Mouse (Mus musculus) mature B cell (primary cell): Measurements from ENCODE around the gene Tac2.

Experiments used
- in situ Hi-C: fragments of 300-500 bp; cut with MboI; formaldehyde crosslinking; loops from 2 replicates; pipeline ENCODE4 v1.14.3; 2019

The Tac2 gene

DNA sequence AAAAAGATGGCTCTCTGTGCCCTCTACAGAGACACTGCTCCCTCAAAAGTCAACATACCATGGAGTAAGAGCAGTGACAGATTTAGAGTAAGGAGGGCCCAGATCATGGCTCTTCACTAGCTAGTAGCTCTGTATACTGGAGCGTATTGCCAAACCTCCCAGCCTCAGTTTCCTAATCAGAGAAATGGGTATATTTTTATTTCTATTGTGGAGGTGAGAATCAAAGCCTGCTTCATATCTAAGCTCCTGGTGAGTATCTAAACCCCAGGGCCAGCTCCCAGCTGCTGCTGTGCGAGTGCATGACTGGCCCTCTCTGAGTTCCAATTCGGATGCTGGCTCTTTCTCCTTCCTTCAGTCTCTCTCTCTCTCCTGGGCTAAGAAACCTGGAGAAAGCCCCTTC, at the start of gene Tac2:
Gene Tac2, plus strand, starts transcription at position 301 of the 400 bp plus-strand sequence.
- in situ Hi-C loops = no loop called here

DNA sequence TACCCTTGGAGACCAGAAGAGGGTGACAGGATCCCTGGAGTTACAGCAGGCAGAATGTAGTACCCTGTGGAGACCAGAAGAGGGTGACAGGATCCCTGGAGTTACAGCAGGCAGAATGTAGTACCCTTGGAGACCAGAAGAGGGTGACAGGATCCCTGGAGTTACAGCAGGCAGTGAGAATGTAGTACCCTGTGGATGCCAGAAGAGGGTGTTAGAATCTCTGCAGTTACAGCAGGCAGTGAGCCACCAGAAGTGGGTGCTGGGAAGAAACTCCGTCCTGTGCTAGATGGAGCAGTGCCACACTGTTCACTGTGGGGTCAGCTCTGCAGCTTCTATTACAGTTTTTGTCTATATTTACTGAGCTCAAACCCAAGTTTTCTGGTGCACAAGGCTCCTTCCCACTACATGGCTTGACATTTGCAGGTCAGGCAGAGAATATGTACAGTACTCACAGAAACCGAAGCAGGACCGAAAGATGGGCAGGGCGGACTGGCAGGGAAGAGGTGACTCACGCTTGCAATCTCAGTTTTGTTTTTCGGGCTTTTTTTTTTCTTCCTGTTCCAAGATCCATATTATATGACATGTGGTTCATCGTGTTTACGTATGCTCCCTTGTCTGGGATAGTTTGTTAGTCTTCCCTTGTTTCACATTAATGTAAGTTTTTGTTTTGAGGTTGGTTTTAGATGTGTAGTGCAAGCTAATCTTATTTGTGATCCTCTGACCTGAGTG, 49.3 kb upstream of the Tac2 start:
- in situ Hi-C loops = loop anchor here (5.0 kb wide), 1 partner anchor 33 kb away; the partner anchor contains the start of gene Stat6

DNA sequence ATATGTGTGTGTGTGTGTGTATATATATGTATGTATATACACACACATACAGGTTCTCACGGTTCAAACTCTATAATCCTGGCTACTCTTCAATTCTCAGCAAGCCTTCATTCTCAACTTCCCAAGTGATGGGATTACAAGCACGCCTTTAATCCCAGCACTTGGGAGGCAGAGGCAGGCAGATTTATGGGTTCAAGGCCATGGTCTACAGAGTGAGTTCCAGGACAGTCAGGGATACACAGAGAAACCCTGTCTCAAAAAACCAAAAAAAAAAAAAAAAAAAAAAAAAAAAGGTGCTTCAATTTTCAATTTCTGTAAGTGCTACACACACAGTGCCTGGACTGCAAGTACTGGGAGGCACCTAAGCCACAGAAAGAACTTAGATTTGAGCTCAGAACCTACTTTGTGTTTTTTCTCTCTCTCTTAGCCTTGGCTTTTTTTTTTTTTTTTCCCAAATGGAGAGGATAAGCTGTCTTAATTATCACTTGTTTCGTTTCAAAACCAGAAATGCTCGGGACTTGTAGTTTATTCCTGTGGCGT, 48.3 kb upstream of the Tac2 start:
- in situ Hi-C loops = loop anchor here (5.0 kb wide), 1 partner anchor 34 kb away; the partner anchor contains the start of gene Stat6

DNA sequence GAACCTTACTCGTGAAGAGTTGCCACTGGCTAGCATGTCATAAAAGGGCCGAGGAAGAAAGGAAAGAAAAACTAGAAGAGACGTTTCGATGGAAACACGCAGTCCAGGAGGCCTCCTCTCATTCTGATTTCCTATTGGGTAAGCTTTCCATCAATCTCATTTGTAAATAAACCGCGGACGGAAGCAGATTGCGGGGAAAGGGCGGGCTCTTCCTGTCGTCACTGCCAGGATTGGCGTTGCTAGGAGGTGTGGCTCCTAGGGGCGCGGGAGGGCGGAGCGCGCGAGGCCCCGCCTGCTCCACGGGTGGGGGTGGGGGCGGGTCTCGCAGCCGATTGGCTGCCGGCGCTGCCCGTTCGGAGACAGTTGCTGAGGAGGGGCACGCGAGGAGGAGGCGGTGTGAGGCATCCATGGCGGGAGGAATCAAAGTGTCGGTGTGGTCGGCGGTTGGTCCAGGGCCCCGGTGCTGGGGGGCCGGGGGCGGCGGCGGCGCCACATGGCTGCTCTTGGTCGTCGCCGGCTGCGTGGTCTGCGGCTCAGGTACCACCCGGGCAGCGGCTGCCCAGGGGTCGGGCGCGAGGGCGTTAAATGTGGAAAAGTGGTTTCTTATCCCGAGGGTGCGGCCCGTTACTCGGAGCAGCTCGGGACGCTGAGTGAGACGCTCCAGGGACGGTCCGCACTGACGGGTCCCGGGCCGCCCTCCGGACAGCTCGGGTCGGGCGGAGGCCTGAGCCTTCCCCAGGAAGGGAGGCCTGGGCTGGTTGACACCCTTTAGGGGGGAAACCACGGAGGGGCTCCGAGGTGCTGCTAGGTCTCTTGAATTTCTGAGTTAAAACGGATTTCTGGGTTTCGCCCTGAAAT, 47.4 kb upstream of the Tac2 start:
- in situ Hi-C loops = loop anchor here (5.0 kb wide), 1 partner anchor 35 kb away; the partner anchor contains the start of gene Stat6

DNA sequence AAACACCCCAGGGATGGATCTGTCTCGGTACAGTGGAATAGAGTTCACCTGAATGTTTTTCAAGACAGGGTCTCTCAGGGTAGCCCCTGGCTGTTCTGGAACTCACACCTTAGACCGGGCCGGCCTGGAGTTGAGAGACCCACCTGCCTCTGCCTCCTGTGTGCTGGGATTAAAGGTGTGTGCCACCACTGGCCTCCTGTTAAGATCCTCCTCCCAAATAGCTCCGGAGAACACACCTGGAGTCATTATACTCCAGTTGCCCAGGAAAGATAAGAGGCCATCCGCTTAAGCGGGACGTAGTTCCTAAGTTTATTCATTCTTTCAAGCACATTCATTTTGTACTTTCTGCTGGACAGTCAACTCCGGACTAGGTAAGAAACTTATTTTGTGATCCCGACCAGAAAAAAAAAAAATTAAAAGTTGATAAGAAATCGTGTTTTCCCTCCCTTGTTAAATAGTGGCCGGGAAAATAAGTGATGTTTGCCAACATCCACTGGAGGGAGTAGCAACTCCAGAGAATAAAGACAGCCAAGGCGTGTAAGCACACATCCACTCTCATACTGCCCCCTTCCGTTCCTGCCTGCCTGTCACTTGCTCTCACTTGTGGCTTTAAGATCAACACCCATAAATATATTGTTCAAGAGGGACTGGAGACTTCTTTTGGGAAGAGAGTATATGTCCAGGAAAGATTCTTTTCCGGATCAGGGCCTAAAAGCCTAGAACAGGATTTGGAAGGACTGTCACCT, 46.5 kb upstream of the Tac2 start:
- in situ Hi-C loops = loop anchor here (5.0 kb wide), 1 partner anchor 35 kb away; the partner anchor contains the start of gene Stat6

DNA sequence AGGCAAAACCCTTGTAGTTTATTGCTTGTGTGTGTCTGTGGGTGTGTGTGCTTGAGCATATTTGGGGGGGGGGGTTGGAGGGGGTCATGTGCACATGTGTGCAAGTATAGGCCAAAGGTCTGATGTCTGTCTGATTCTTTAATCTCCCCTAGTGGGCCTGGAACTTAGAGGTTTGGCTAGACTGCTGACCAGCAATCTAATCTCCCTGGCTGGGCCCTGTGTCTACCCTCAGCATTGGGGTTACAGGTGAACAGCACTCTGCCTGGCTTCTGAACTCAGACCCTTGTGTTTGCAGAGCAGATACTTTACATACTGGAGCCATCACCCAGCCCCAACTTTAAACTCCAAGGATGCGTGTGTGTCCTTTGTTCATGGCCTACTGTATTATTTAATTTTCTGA, 45.1 kb upstream of the Tac2 start:
- in situ Hi-C loops = loop anchor here (5.0 kb wide), 1 partner anchor 37 kb away; the partner anchor contains the start of gene Stat6

DNA sequence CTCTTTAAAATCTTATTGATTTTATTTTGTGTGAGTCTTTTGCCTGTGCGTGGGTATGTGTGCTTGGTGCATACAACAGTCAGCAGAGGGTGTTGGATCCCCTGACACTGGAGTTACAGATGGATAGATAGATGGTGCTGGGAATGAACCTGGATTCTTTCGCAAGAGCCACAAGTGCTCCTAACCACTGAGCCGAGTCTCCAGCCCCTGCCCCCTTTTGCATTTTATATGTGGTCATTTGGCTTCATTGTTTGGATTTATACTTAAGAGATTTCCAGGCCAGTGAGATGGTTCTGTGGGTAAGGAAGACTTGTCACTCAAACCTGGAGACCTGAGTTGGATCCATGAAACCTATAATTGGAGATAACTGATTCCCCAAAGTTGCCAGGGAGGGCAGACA, 44.4 kb upstream of the Tac2 start:
- in situ Hi-C loops = loop anchor here (5.0 kb wide), 1 partner anchor 38 kb away; the partner anchor contains the start of gene Stat6

DNA sequence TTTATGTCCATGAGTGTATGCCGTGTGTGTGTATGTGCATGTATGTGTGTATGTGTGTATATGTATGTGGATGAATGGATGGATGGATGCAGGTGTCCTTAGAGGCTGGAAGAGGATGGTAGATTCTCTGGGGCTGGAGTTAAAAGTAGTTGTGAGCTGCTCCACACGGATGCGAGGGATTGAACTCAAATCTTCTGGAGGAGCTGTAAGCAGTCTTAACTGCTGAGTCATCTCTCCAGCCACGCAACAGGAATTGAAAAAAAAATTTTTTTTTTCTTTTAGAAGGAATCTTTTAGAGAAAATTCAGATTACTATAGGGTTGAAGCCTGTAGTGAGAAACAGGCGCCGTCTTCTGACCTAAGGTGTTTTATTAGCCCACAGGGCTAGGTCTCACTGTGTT, 41.4 kb upstream of the Tac2 start:
- in situ Hi-C loops = no loop called here

DNA sequence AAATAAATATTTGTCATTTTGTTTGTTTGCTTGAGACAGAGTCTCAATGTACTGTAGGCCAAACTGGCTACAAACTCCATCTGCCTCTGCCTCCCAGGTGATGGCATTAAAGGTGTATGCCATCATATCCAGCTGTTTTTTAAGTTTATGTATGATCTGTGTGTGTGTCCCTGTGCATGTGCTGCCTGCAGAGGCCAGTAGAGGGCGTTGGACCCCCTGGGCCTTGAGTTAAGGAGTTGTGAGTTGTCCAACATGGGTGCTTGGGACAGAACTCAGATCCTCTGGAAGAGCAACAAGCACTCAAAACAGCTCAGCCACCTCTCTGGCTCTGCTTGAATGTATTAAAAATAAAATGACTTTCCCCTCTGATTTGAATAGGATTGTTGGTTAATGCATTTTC, 33.2 kb upstream of the Tac2 start:
- in situ Hi-C loops = no loop called here

DNA sequence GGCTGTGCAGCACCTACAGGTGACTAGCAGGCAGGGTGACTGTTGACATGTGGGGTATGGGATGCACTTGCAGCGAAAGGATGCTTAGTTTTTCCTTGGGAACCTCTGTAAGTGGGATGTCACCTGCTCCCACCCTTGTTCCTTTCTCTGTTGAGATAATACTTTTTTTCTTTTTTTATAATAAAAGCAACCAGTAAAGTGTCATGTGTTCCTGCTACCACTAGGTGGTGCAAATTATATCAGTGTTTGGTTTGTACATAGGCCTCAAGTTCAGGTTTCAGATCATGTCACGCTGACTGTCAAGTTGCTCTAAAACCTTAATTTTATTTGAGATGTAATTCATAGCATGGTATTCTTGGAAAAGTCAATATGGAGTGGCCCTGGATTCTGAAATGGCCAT, 29.6 kb upstream of the Tac2 start:
- in situ Hi-C loops = no loop called here

DNA sequence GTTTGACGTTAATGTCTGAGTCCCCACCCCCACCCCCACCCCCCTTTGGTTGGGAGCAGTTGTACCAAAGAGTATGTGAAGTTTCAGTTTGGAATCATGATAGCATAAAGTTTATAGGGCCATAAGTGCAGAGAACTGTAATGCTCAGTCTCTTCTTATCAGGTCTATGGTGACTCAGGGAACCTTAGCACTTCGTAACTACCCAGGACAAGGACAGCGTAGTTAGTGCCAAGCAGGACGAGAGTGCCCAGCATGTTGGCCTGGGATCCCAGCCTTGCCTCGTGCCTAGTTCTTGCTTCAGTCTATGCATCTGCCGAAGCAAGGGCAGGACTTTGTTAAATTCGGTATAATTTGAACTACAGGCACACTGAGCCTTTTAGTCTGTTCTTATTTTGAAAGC, 28.5 kb upstream of the Tac2 start:
- in situ Hi-C loops = no loop called here

DNA sequence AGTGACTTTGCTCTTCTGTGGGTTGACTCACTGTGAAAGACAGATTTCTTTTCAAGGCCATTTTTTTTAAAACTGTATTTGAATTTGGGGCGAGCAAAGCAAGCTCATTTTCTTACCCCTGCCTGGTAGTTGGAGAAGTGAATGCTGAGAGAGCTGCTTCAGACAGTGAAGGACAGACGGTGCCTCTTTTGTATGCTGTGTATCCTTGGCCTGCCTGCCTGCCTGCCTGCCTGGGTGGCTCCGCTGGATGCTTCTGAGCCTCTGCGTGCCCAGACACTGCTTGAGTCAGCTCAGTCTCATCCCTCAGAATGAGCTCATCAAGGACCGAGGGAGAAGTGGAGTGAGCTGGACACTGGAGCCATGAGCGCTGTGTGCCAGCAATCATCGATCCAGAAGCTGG, 25.3 kb upstream of the Tac2 start:
- in situ Hi-C loops = no loop called here

DNA sequence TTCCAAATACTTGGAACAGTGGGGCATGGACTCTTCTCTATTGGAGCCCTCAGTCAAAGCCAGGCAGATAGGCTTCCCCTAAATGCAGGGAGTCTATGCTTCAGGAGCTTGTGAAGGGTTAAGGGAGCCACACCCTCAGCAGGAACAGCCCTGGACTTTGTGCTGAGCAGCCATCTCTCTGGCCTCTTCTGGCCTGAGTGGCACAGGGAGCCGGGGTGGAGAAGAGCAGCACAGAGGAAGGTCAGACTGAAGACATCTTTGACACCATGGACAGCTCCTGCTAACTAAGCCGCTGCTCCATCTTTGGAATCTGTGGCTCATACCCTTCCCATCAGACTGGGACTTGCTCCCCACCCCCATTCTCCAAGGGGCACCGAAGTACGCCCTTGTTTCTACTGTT, 21.0 kb upstream of the Tac2 start:
- in situ Hi-C loops = no loop called here

DNA sequence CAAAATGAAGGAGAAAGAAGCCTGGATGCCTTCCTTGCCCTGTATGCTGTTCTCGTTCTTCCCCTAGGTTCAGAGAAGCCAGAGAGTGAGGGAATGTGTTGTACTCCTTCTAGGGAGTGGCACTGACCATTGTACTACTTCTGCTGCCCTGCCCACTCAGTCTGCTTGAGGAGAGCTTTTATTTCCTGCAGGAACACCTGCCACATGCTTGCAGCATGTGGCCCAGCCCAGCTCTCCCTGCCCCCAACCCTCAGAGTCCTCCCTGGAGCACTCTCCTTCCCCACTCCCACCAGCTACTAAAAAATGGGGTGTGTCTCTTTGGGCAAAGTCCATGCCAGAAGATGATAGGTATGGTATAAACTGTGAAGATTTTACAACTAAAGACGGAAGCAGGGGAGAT, 20.0 kb upstream of the Tac2 start:
- in situ Hi-C loops = no loop called here

DNA sequence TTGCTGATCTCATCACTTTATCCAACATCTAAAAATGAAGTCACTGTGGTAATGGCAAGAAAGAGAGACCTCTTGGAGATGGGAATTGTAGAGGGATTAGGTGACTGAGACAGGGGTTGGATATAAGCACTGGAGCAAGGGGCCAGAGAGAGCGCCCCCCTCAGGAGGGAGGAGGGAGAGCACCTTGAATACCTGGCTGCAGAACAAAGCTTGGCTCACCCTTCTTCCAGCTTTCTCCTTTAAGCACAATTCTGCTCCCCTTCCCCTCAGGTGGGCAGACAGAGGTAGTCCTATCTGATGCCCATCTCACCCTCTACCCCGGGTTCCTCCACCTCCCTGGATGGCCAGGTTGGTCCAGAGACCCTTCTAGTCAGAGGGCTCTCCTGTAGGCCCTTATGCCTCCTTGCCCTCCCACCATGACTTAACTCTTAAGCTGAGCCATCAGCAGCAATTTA, 19.5 kb upstream of the Tac2 start, which contains the start of gene Myo1a:
Gene Myo1a, plus strand, starts transcription at position 405 of the 455 bp plus-strand sequence.
- in situ Hi-C loops = no loop called here

DNA sequence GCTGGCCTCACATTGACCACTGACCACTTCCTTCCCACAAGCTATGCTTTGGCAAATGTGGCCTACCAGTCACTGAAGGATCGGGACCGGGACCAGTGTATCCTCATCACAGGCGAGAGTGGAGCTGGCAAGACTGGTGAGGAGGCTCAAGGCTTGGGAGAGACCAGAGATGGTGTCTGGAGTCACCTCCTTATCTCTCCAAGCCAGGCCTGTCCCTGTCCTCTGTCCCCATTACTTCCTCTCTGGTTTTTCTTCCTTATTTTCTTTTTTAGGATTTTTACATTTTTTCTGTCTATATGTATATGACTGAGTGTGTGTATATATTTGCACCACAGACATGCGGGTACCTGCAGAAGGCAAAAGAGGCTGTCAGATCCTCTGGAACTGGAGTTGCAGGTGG, 18.5 kb upstream of the Tac2 start:
- in situ Hi-C loops = no loop called here

DNA sequence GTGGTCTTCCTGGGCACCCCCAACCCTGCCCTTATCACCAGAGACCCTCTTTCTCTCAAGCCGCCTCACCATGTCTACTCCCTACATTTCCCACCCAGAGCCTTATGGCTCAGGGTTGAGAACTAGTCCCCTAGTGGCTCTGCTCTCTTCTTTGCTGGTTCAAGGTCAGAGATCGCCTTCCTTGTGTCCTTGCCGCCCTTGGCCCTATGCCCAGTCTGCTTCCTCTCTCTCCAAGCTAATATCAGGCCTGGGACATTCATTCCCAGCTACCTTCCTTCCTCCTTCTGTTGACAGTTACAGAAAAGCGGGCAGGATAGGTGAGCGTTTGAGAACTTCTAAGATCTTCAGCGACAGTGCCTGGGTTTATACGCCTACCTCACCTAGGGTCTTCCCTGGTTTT, 16.6 kb upstream of the Tac2 start:
- in situ Hi-C loops = no loop called here

DNA sequence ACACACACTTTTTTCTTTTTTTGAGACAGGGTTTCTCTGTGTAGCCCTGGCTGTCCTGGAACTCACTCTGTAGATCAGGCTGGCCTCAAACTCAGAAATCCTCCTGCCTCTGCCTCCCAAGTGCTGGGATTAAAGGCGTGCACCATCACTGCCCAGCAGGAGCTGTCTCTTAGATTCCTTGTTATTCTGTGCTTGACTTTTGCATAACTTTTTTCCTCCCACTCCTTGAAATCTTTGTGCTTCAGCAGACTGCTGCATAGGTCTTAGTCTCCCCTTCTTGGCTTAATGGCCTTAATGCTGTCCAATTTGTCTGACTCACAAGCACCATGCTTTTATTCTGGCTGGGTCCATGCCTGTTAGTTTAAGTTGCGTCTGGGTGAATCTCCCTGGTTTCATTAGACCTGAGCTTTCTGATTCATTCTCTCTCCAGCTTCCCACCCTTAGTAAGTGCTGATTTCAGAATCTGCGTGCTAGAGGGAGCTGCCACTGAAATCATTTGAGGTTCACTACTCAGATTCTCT, 15.4 kb upstream of the Tac2 start:
- in situ Hi-C loops = no loop called here

DNA sequence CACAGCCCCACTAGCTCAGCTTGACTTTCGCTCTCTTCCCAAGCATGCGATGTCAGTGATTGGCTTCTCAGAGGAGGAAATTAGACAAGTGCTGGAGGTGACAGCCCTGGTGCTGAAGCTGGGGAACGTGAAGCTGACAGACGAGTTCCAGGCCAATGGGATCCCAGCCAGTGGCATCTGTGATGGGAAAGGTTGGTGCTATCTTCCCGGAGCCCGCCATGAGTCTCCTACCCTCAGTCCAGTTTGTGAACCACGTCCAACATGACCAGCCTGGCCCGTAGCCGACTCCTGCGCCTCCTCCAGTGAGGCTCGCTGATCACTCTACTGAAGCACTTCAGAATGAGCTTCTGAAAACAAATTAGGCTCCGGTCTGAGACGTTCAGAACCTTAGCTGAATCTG, 13.9 kb upstream of the Tac2 start:
- in situ Hi-C loops = no loop called here

DNA sequence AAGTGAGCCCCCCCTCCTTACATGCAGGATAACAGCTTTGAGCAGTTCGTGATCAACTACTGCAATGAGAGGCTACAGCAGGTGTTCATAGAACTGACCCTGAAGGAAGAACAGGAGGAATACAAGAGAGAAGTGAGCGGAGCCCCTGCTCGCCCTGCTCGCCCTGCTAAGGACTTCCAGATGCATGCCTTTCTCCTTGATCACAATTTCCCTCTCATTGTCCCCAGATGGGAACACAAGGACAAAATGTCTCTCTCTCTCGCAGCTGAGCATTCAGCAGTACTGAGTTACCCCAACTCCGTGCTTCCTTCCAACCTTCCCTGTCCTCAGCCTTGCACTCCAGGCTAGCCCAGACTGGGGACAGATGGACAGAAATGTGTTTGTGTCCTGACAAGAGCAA, 11.5 kb upstream of the Tac2 start:
- in situ Hi-C loops = no loop called here

DNA sequence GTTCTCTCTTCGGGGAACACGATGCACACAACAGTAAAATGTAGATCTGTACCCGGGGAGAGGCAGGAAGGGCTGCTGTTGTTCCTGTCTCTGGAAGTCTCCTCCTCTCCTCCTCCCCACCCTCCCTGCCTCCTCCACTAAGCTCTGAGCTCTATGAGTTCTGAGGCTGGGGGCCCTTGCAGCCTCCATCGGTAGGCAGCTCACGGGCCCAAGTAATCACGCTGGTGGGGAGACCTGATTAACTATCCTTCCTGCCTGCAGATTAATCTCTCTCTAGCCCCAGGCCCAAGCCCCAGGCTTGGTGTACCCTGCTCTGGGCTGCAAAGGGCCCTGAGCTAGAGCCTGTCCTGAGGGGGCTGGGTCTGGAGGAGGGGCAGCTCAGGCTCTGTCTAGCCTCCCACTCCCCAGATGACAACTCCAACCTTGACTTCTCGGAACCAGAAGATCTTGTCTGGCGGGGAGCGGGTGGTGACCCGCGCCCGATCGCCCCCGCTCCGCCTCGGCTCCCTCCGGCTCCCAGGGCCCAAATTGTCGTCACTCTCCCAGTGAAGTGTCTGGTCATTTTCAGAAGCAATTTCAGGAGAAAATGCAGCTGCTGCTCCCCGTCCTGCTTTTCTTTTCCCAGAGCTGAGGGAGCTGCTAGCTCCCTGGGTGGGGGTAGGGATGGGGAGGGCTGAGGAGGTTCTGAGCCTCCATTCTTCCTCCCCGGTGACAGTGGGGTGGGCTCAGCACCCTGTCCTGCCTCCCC, 2.4 kb upstream of the Tac2 start:
- in situ Hi-C loops = no loop called here
